Mouse (Mus musculus): ENCODE results near the gene Ppp2r5c. TPM values are rescaled to one million over a fixed set of nuclear protein-coding genes. Genes with fewer than 3 reads are reported as not detected.

Ppp2r5c gene
- total and polyA plus RNA-seq, 2 experiments, result 12.5 to 29.4 TPM

DNA sequence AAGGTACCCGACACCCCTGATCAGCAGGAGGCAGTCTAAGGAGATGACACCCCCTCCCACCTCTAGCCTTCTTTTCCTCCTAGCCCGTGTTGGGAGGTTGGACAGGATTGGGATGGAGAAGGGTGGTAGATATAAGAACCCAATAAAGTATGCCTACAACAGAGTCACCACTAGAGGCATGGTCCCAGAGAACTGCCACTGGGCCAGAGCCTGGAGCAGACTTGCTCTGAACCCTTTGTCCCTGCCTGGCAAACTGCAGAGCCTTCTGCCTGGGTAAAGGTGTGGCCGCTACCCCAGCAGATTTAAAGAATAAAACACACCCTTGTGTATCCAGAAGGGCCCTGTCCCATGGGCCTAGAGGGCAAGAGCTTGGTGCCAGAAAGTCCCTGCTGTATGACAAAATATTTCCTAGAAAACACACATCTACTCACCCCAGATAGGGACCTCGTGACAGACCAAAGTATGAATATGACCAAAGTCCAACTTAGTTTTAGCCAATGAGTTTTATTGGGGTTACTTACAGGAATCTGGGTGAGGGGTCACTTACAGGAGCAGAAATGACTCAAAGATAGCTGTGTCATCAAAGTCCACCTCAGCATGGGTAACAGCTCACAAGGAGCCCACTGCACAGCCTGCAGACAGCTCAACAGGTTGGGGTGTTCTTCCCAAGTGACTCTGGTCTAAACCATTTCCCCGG, 22.8 kb upstream of the Ppp2r5c start:
- H3K27me3 ChIP-seq (ENCODE audit: control insufficient read depth, insufficient read depth, low read length), result no peaks in the 10 kb centered on the region
- peak overlapping the region; percentile 81 for H3K27ac ChIP-seq (replicated peaks; ENCODE audit: insufficient read depth, low read depth, low read length)
- 47% methylated on average over 5 of the region's 5 CpGs for WGBS
- no peak overlapping the region for H3K9ac ChIP-seq (ENCODE audit: low read depth, low read length)
- no peak overlapping the region for H3K4me3 ChIP-seq (ENCODE audit: insufficient read depth, low read depth, low read length)
- H3K79me2 ChIP-seq (ENCODE audit: control insufficient read depth, insufficient read depth, low read length), result no peaks in the 10 kb centered on the region
- no peak for TF ChIP-seq POLR2A (IDR thresholded peaks at IDR 0.05; ENCODE audit: extremely low read depth, insufficient read depth, low read length)
- TF ChIP-seq CTCF (IDR thresholded peaks at IDR 0.05; ENCODE audit: low read depth, low read length), result peak; percentile 34; the same call in 1 of the 2 replicates
- peak; percentile 98 for DNase-seq (ENCODE audit: extremely low read depth, low read depth, low spot score)
- H3K36me3 ChIP-seq (ENCODE audit: control insufficient read depth, insufficient read depth, low read length), result no peaks in the 10 kb centered on the region
- H3K4me1 ChIP-seq (ENCODE audit: control insufficient read depth, insufficient read depth, low read length), result peaks cover 7% of the 10 kb centered on the region

DNA sequence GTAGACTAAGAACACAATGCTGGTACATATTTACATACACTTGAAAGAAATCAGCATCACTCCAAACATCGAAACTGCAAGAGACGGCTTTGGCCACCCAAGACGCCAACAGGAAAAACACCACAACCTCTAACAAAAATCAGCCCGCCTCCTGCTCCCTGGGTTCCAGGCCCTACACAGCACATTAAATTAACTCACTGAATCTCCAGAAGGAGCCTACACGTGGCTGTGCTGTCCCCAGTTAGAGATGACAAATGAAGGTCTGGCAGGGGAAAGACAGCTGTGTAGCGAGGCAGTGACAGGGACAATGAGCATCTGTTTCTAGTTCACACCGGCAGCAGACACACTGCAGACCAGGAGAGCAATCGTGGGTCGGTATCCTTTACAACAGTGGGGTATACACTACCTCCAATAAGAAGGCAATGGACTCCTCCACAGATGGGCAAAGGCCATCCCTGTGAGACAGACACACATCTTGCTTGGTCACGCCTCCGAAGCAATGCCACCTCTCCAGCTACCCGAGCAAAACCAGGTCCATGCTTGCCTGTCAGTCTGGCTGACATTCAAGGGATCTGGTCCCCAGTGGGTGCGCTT, 20.4 kb upstream of the Ppp2r5c start:
- TF ChIP-seq POLR2A (IDR thresholded peaks at IDR 0.05; ENCODE audit: extremely low read depth, insufficient read depth, low read length) (no peak), CTCF (IDR thresholded peaks at IDR 0.05; ENCODE audit: low read depth, low read length) (no peak)
- WGBS, result 88% methylated on average over 13 of the region's 13 CpGs
- Histone ChIP-seq H3K4me1 (ENCODE audit: control insufficient read depth, insufficient read depth, low read length) (peaks cover 7% of the 10 kb centered on the region), H3K27me3 (ENCODE audit: control insufficient read depth, insufficient read depth, low read length) (no peaks in the 10 kb centered on the region), H3K79me2 (ENCODE audit: control insufficient read depth, insufficient read depth, low read length) (no peaks in the 10 kb centered on the region), H3K9ac (ENCODE audit: low read depth, low read length) (no peak overlapping the region), H3K4me3 (ENCODE audit: insufficient read depth, low read depth, low read length) (no peak overlapping the region), H3K27ac (replicated peaks; ENCODE audit: insufficient read depth, low read depth, low read length) (no peak overlapping the region), H3K36me3 (ENCODE audit: control insufficient read depth, insufficient read depth, low read length) (no peaks in the 10 kb centered on the region)
- DNase-seq (ENCODE audit: extremely low read depth, low read depth, low spot score), result no peak

DNA sequence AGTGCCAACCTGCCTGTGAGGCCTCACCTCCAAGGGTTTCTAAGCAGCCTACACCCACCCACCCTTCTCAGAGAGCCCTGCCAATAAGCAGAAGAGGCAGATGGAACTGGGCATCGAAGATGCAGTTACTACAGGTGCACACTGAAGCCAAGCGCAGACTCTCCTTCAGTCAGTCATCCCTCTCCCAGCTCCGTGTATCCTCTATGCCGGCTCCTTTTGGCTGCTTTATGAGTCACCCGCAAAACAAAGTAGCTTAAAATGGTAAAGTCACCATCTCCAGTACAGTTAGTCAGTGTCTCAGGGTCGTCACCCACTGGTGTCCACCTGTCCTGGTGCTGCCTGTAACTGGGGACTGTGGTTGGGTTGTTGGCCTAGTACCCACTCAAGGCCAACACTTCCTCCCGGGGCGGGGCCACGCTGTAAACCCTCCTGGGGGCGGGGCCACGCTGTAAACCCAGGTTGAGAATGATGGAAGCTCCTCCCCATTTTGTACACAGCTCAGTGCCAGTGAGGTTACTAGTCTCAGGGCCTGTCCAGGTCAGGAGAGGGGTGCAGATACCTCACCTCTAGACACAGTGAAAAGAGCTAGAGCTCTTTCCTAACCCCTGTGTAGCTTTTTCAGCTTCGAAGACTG, 17.5 kb upstream of the Ppp2r5c start:
- peaks cover 4% of the 10 kb centered on the region; the same call in 1 of the 2 replicates for H3K4me1 ChIP-seq (ENCODE audit: control insufficient read depth, insufficient read depth, low read length)
- no peaks in the 10 kb centered on the region for H3K36me3 ChIP-seq (ENCODE audit: control insufficient read depth, insufficient read depth, low read length)
- H3K4me3 ChIP-seq (ENCODE audit: insufficient read depth, low read depth, low read length), result no peak overlapping the region
- no peak for DNase-seq (ENCODE audit: extremely low read depth, low read depth, low spot score)
- 67% methylated on average over 12 of the region's 12 CpGs for WGBS
- H3K9ac ChIP-seq (ENCODE audit: low read depth, low read length), result no peak overlapping the region
- TF ChIP-seq CTCF (IDR thresholded peaks at IDR 0.05; ENCODE audit: low read depth, low read length) (no peak), POLR2A (IDR thresholded peaks at IDR 0.05; ENCODE audit: extremely low read depth, insufficient read depth, low read length) (no peak)
- H3K79me2 ChIP-seq (ENCODE audit: control insufficient read depth, insufficient read depth, low read length), result no peaks in the 10 kb centered on the region
- no peak overlapping the region for H3K27ac ChIP-seq (replicated peaks; ENCODE audit: insufficient read depth, low read depth, low read length)
- no peaks in the 10 kb centered on the region for H3K27me3 ChIP-seq (ENCODE audit: control insufficient read depth, insufficient read depth, low read length)

DNA sequence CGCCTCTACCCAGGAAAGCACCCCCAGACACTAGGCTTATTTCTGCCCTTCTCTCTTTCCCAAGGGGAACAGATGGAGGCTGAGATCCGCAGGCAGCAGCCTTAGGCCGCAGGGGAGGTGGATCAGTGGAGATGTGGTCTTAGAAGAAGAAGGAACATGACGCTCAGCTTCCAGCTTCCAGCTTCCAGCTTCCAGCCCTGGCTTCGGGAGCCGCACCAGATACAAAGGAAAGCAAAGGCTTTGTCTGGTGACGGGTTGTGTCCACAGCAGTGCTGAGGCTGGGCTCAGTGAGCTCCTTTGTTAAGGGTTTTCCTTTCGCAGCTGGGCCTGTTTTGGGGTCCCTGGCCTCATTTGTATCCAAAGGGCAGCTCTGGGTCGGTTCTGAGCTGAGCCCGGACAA, 16.9 kb upstream of the Ppp2r5c start:
- H3K4me1 ChIP-seq (ENCODE audit: control insufficient read depth, insufficient read depth, low read length), result peaks cover under 1% of the 10 kb centered on the region; the same call in 1 of the 2 replicates

DNA sequence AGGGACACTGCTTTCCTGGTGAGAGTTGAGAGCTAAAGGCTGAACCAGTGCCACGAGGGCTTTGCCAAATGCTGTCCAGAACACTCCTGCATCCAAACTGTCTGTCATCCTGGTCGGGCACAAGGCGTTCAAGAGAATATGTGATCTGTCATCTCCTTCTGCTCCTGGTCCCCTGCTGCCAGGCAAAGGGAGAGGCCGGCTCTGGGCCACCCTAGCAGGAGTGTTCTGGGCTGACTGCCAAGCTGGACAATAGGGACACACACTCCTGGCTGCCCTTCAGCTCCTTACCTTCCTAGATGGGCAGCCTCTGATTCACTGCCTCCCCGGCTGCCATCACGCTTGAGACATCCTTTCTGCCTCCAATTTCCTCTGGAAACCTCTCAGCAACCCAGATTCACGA, 15.1 kb upstream of the Ppp2r5c start:
- Histone ChIP-seq H3K4me1 (ENCODE audit: control insufficient read depth, insufficient read depth, low read length) (no peaks in the 10 kb centered on the region), H3K36me3 (ENCODE audit: control insufficient read depth, insufficient read depth, low read length) (no peaks in the 10 kb centered on the region), H3K4me3 (ENCODE audit: insufficient read depth, low read depth, low read length) (no peak overlapping the region), H3K27ac (replicated peaks; ENCODE audit: insufficient read depth, low read depth, low read length) (no peak overlapping the region), H3K27me3 (ENCODE audit: control insufficient read depth, insufficient read depth, low read length) (no peaks in the 10 kb centered on the region), H3K9ac (ENCODE audit: low read depth, low read length) (no peak overlapping the region), H3K79me2 (ENCODE audit: control insufficient read depth, insufficient read depth, low read length) (no peaks in the 10 kb centered on the region)
- TF ChIP-seq POLR2A (IDR thresholded peaks at IDR 0.05; ENCODE audit: extremely low read depth, insufficient read depth, low read length) (no peak), CTCF (IDR thresholded peaks at IDR 0.05; ENCODE audit: low read depth, low read length) (no peak)
- 40% methylated on average over 7 of the region's 7 CpGs for WGBS
- DNase-seq (ENCODE audit: extremely low read depth, low read depth, low spot score), result peak; percentile 50

More for the DNA sequence above, 16.9 kb upstream of the Ppp2r5c start:
- TF ChIP-seq POLR2A (IDR thresholded peaks at IDR 0.05; ENCODE audit: extremely low read depth, insufficient read depth, low read length), result no peak
- TF ChIP-seq CTCF (IDR thresholded peaks at IDR 0.05; ENCODE audit: low read depth, low read length), result no peak
- Histone ChIP-seq H3K9ac (ENCODE audit: low read depth, low read length) (no peak overlapping the region), H3K4me3 (ENCODE audit: insufficient read depth, low read depth, low read length) (no peak overlapping the region), H3K36me3 (ENCODE audit: control insufficient read depth, insufficient read depth, low read length) (no peaks in the 10 kb centered on the region), H3K27ac (replicated peaks; ENCODE audit: insufficient read depth, low read depth, low read length) (no peak overlapping the region), H3K27me3 (ENCODE audit: control insufficient read depth, insufficient read depth, low read length) (no peaks in the 10 kb centered on the region), H3K79me2 (ENCODE audit: control insufficient read depth, insufficient read depth, low read length) (no peaks in the 10 kb centered on the region)
- no peak for DNase-seq (ENCODE audit: extremely low read depth, low read depth, low spot score)
- WGBS, result 86% methylated on average over 10 of the region's 10 CpGs
